Mouse (Mus musculus): Measurements from ENCODE around the gene App. TPM values are rescaled to one million over a fixed set of nuclear protein-coding genes. Genes with fewer than 3 reads are reported as not detected.

Gene App
- polyA plus RNA-seq, 2 experiments, result 11.9 to 16.9 TPM

GRCm38 (mm10) chr16:85162779-85163178, 10.8 kb downstream of the App start:
- no peaks in the 10 kb centered on the region for H3K9me3 ChIP-seq (ENCODE audit: control insufficient read depth, low read length)
- 25% methylated on average over 6 of the region's 6 CpGs for WGBS (ENCODE audit: insufficient replicate concordance)
- DNase-seq (ENCODE audit: low read depth in 3 of 3, low spot score in 3 of 3), result no peak
- H3K4me1 ChIP-seq (replicated peaks; ENCODE audit: control insufficient read depth in 2 of 2, insufficient read depth in 2 of 2, low read length in 1 of 2), result no peaks in the 10 kb centered on the region
- TF ChIP-seq CTCF (IDR thresholded peaks at IDR 0.05; ENCODE audit: low read depth) (no peak), EP300 (IDR thresholded peaks at IDR 0.05; ENCODE audit: low read depth) (no peak)
- ATAC-seq (ENCODE audit: insufficient read depth), result no peak
- no peak overlapping the region for H3K9ac ChIP-seq (replicated peaks)
- H3K36me3 ChIP-seq (replicated peaks; ENCODE audit: control insufficient read depth, insufficient read depth, low read depth), result no peaks in the 10 kb centered on the region
- H3K4me3 ChIP-seq (ENCODE audit: insufficient read depth in 1 of 2, low read depth in 2 of 2, low read length in 2 of 2), result no peak overlapping the region
- H3K4me2 ChIP-seq (ENCODE audit: low read depth), result no peak overlapping the region
- no peaks in the 10 kb centered on the region for H3K27me3 ChIP-seq (ENCODE audit: control insufficient read depth, insufficient read depth, low read length)
- no peak overlapping the region for H3K27ac ChIP-seq

- Histone ChIP-seq H3K4me2 (ENCODE audit: low read depth) (no peak overlapping the region), H3K36me3 (replicated peaks; ENCODE audit: control insufficient read depth, insufficient read depth, low read depth) (no peaks in the 10 kb centered on the region), H3K9me3 (ENCODE audit: control insufficient read depth, low read length) (no peaks in the 10 kb centered on the region), H3K4me1 (replicated peaks; ENCODE audit: control insufficient read depth in 2 of 2, insufficient read depth in 2 of 2, low read length in 1 of 2) (no peaks in the 10 kb centered on the region), H3K9ac (replicated peaks) (no peak overlapping the region), H3K27ac (no peak overlapping the region), H3K27me3 (ENCODE audit: control insufficient read depth, insufficient read depth, low read length) (no peaks in the 10 kb centered on the region), H3K4me3 (ENCODE audit: insufficient read depth in 1 of 2, low read depth in 2 of 2, low read length in 2 of 2) (no peak overlapping the region)
- WGBS (ENCODE audit: insufficient replicate concordance), result 57% methylated on average over 2 of the region's 2 CpGs
- no peak for DNase-seq (ENCODE audit: low read depth in 3 of 3, low spot score in 3 of 3)
- ATAC-seq (ENCODE audit: insufficient read depth), result no peak
- no peak for TF ChIP-seq EP300 (IDR thresholded peaks at IDR 0.05; ENCODE audit: low read depth)
Measured at GRCm38 (mm10) chr16:85160140-85160539, 13.4 kb downstream of the App start.

- no peak for DNase-seq (ENCODE audit: low read depth in 3 of 3, low spot score in 3 of 3)
- Histone ChIP-seq H3K9ac (replicated peaks) (no peak overlapping the region), H3K4me3 (ENCODE audit: insufficient read depth in 1 of 2, low read depth in 2 of 2, low read length in 2 of 2) (no peak overlapping the region), H3K4me2 (ENCODE audit: low read depth) (no peak overlapping the region), H3K27ac (no peak overlapping the region), H3K9me3 (ENCODE audit: control insufficient read depth, low read length) (no peaks in the 10 kb centered on the region), H3K36me3 (replicated peaks; ENCODE audit: control insufficient read depth, insufficient read depth, low read depth) (no peaks in the 10 kb centered on the region), H3K4me1 (replicated peaks; ENCODE audit: control insufficient read depth in 2 of 2, insufficient read depth in 2 of 2, low read length in 1 of 2) (peaks cover 0 to under 1% of the 10 kb centered on the region in 2 experiments; a peak in 1 of 4 replicates), H3K27me3 (ENCODE audit: control insufficient read depth, insufficient read depth, low read length) (no peaks in the 10 kb centered on the region)
- WGBS (ENCODE audit: insufficient replicate concordance), result 72% methylated on average over 11 of the region's 11 CpGs
- no peak for ATAC-seq (ENCODE audit: insufficient read depth)
- TF ChIP-seq CTCF (IDR thresholded peaks at IDR 0.05; ENCODE audit: low read depth) (no peak), EP300 (IDR thresholded peaks at IDR 0.05; ENCODE audit: low read depth) (no peak)
Measured at GRCm38 (mm10) chr16:85157796-85158546, 15.6 kb downstream of the App start.

- whole genome bisulfite sequencing (ENCODE audit: insufficient replicate concordance), result 68% methylated on average over 2 of the region's 2 CpGs
- no peaks in the 10 kb centered on the region for H3K36me3 ChIP-seq (replicated peaks; ENCODE audit: control insufficient read depth, insufficient read depth, low read depth)
- H3K9ac ChIP-seq (replicated peaks), result no peak overlapping the region
- H3K9me3 ChIP-seq (ENCODE audit: control insufficient read depth, low read length), result no peaks in the 10 kb centered on the region
- peaks cover 0 to 4% of the 10 kb centered on the region in 2 experiments; a peak in 1 of 4 replicates for H3K4me1 ChIP-seq (replicated peaks; ENCODE audit: control insufficient read depth in 2 of 2, insufficient read depth in 2 of 2, low read length in 1 of 2)
- ATAC-seq (ENCODE audit: insufficient read depth), result no peak
- TF ChIP-seq CTCF (IDR thresholded peaks at IDR 0.05; ENCODE audit: low read depth) (no peak), EP300 (IDR thresholded peaks at IDR 0.05; ENCODE audit: low read depth) (no peak)
- H3K4me2 ChIP-seq (ENCODE audit: low read depth), result no peak overlapping the region
- no peak overlapping the region for H3K27ac ChIP-seq
- H3K4me3 ChIP-seq (ENCODE audit: insufficient read depth in 1 of 2, low read depth in 2 of 2, low read length in 2 of 2), result no peak overlapping the region
- H3K27me3 ChIP-seq (ENCODE audit: control insufficient read depth, insufficient read depth, low read length), result no peaks in the 10 kb centered on the region
- no peak for DNase-seq (ENCODE audit: low read depth in 3 of 3, low spot score in 3 of 3)
Measured at GRCm38 (mm10) chr16:85157156-85157555, 16.4 kb downstream of the App start.

GRCm38 (mm10) chr16:85155836-85156235, 17.7 kb downstream of the App start:
- 79% methylated on average over 10 of the region's 10 CpGs for WGBS (ENCODE audit: insufficient replicate concordance)
- H3K9ac ChIP-seq (replicated peaks), result no peak overlapping the region
- TF ChIP-seq CTCF (IDR thresholded peaks at IDR 0.05; ENCODE audit: low read depth) (no peak), EP300 (IDR thresholded peaks at IDR 0.05; ENCODE audit: low read depth) (no peak)
- ATAC-seq (ENCODE audit: insufficient read depth) (no peak), DNase-seq (ENCODE audit: low read depth in 3 of 3, low spot score in 3 of 3) (no peak)
- H3K27me3 ChIP-seq (ENCODE audit: control insufficient read depth, insufficient read depth, low read length), result no peaks in the 10 kb centered on the region
- no peak overlapping the region for H3K27ac ChIP-seq
- H3K4me1 ChIP-seq (replicated peaks; ENCODE audit: control insufficient read depth in 2 of 2, insufficient read depth in 2 of 2, low read length in 1 of 2), result peaks cover 0 to 4% of the 10 kb centered on the region in 2 experiments; a peak in 1 of 4 replicates
- H3K4me2 ChIP-seq (ENCODE audit: low read depth), result no peak overlapping the region
- no peaks in the 10 kb centered on the region for H3K36me3 ChIP-seq (replicated peaks; ENCODE audit: control insufficient read depth, insufficient read depth, low read depth)
- no peaks in the 10 kb centered on the region for H3K9me3 ChIP-seq (ENCODE audit: control insufficient read depth, low read length)
- H3K4me3 ChIP-seq (ENCODE audit: insufficient read depth in 1 of 2, low read depth in 2 of 2, low read length in 2 of 2), result no peak overlapping the region
